Mouse (Mus musculus) spleen, adult 2 months (tissue): ENCODE data around the gene Cabcoco1. TPM values are rescaled to one million over a fixed set of nuclear protein-coding genes. Genes with fewer than 3 reads are reported as not detected.

ENCODE experiments used
- DNase-seq, 2 experiments: peaks; one replicate each; pipeline versions ENCODE4 v3.0.0 to v3.0.0-alpha.2; 2012 to 2021; ENCODE audit warnings: low spot score in 2 of 2, low read depth in 1 of 2
- H3K27ac ChIP-seq: fragments of 200-500 bp; 2 replicates; pipeline ENCODE4 v1.5.1; 2012; ENCODE audit warnings: low read length, inconsistent platforms; ENCODE audit not compliant: insufficient read depth
- H3K27me3 ChIP-seq: fragments of 200-500 bp; 2 replicates; pipeline ENCODE4 v1.6.1; 2012; ENCODE audit warnings: mild to moderate bottlenecking, moderate library complexity, low read length, inconsistent platforms; ENCODE audit not compliant: control insufficient read depth, insufficient read depth
- H3K36me3 ChIP-seq: fragments of 200-500 bp; 2 replicates; pipeline ENCODE4 v1.6.1; 2012; ENCODE audit warnings: mild to moderate bottlenecking, low read length, inconsistent platforms; ENCODE audit not compliant: control insufficient read depth, insufficient read depth
- H3K4me1 ChIP-seq: fragments of 200-500 bp; 2 replicates; pipeline ENCODE4 v1.6.1; 2011; ENCODE audit warnings: inconsistent platforms; ENCODE audit not compliant: control insufficient read depth, insufficient read depth, insufficient read length
- H3K4me3 ChIP-seq: fragments of 200-500 bp; 2 replicates; pipeline ENCODE4 v1.5.1; 2011; ENCODE audit warnings: mild to moderate bottlenecking, inconsistent platforms; ENCODE audit not compliant: insufficient read depth, insufficient read length; ENCODE audit errors: extremely low read depth
- CTCF ChIP-seq: fragments of 200-500 bp; IDR thresholded peaks from 2 replicates; pipeline ENCODE4 v1.5.1; 2011; ENCODE audit warnings: mild to moderate bottlenecking, inconsistent platforms; ENCODE audit not compliant: insufficient read depth, insufficient read length, insufficient replicate concordance; ENCODE audit errors: extremely low read depth
- POLR2A ChIP-seq: fragments of 200-500 bp; IDR thresholded peaks from 2 replicates; pipeline ENCODE4 v1.6.1; 2011; ENCODE audit warnings: low read depth, low read length, inconsistent platforms
- WGBS: fragments of 180-500 bp; shearing (Covaris S2); methylation state at CpG from one replicate; pipeline ENCODE4 v1.1.7; 2018; 5-methylcytosine and 5-hydroxymethylcytosine counted together
- polyA plus RNA-seq: library from polyadenylated mRNA; depleted of rRNA; stranded (reverse); fragments of >200 nt; gene quantifications from 2 replicates; pipeline ENCODE4 v1.2.3, GENCODE M21; 2012

Cabcoco1 gene
- polyA plus RNA-seq, 1 experiment: 0.20 TPM

GRCm38 (mm10) chr10:68445876-68446796 lies 95.6 kb downstream of the Cabcoco1 start:
- Histone ChIP-seq H3K27ac (peak overlapping the region; percentile 78), H3K4me1 (peaks cover 13% of the 10 kb centered on the region; the same call in 1 of the 2 replicates), H3K36me3 (no peaks in the 10 kb centered on the region), H3K4me3 (peak overlapping the region; percentile 24), H3K27me3 (no peaks in the 10 kb centered on the region)
- 6% methylated on average over 15 of the region's 15 CpGs for WGBS
- DNase-seq: peak in 1 of 2 experiments; percentile 44
- TF ChIP-seq CTCF: no peak
- TF ChIP-seq POLR2A: no peak

GRCm38 (mm10) chr10:68445244-68445811 lies 96.4 kb downstream of the Cabcoco1 start:
- H3K4me3 ChIP-seq: no peak overlapping the region; the same call in 1 of the 2 replicates
- no peaks in the 10 kb centered on the region for H3K27me3 ChIP-seq
- no peak for DNase-seq
- H3K4me1 ChIP-seq: peaks cover 13% of the 10 kb centered on the region; the same call in 1 of the 2 replicates
- H3K36me3 ChIP-seq: no peaks in the 10 kb centered on the region
- 39% methylated on average over 8 of the region's 8 CpGs for WGBS
- TF ChIP-seq POLR2A (no peak), CTCF (no peak)
- peak overlapping the region; percentile 78 for H3K27ac ChIP-seq

GRCm38 (mm10) chr10:68444361-68445114 lies 97.2 kb downstream of the Cabcoco1 start:
- no peaks in the 10 kb centered on the region for H3K27me3 ChIP-seq
- H3K4me3 ChIP-seq: no peak overlapping the region
- TF ChIP-seq CTCF (no peak), POLR2A (no peak)
- no peaks in the 10 kb centered on the region for H3K36me3 ChIP-seq
- H3K27ac ChIP-seq: peak overlapping the region; percentile 62
- no peak for DNase-seq
- WGBS: 69% methylated on average over 14 of the region's 14 CpGs
- H3K4me1 ChIP-seq: peaks cover 13% of the 10 kb centered on the region; the same call in 1 of the 2 replicates

GRCm38 (mm10) chr10:68443132-68443531 lies 98.6 kb downstream of the Cabcoco1 start:
- H3K4me3 ChIP-seq: no peak overlapping the region
- H3K27ac ChIP-seq: peak overlapping the region; percentile 30; the same call in 1 of the 2 replicates
- peak in 1 of 2 experiments; percentile 63 for DNase-seq
- no peaks in the 10 kb centered on the region for H3K36me3 ChIP-seq
- no peaks in the 10 kb centered on the region for H3K27me3 ChIP-seq
- TF ChIP-seq POLR2A (no peak), CTCF (no peak)
- 1% methylated on average over 7 of the region's 7 CpGs for WGBS
- H3K4me1 ChIP-seq: peaks cover 13% of the 10 kb centered on the region; the same call in 1 of the 2 replicates

GRCm38 (mm10) chr10:68442713-68443112 lies 99.0 kb downstream of the Cabcoco1 start:
- H3K4me3 ChIP-seq: no peak overlapping the region
- WGBS: 23% methylated on average over 3 of the region's 3 CpGs
- DNase-seq: no peak

GRCm38 (mm10) chr10:68441931-68442662 lies 99.6 kb downstream of the Cabcoco1 start:
- 62% methylated on average over 10 of the region's 10 CpGs for WGBS
- TF ChIP-seq POLR2A (no peak), CTCF (no peak)
- no peaks in the 10 kb centered on the region for H3K27me3 ChIP-seq
- H3K4me1 ChIP-seq: peaks cover 13% of the 10 kb centered on the region; the same call in 1 of the 2 replicates
- no peaks in the 10 kb centered on the region for H3K36me3 ChIP-seq
- DNase-seq: no peak
- H3K27ac ChIP-seq: no peak overlapping the region
- H3K4me3 ChIP-seq: no peak overlapping the region

More at GRCm38 (mm10) chr10:68442713-68443112, 99.0 kb downstream of the Cabcoco1 start:
- TF ChIP-seq CTCF (no peak), POLR2A (no peak)
- Histone ChIP-seq H3K36me3 (no peaks in the 10 kb centered on the region), H3K27me3 (no peaks in the 10 kb centered on the region), H3K4me1 (peaks cover 13% of the 10 kb centered on the region; the same call in 1 of the 2 replicates), H3K27ac (peak overlapping the region; percentile 30; the same call in 1 of the 2 replicates)
